Mouse (Mus musculus): Measurements from ENCODE around the gene Fut11.

Fut11 gene

GRCm38 (mm10) chr14:20723006-20723405 lies 28.2 kb downstream of the Fut11 start:
- DNase-seq: no peak

GRCm38 (mm10) chr14:20724043-20724442 lies 29.3 kb downstream of the Fut11 start:
- peak; percentile 85 for DNase-seq

DNA sequence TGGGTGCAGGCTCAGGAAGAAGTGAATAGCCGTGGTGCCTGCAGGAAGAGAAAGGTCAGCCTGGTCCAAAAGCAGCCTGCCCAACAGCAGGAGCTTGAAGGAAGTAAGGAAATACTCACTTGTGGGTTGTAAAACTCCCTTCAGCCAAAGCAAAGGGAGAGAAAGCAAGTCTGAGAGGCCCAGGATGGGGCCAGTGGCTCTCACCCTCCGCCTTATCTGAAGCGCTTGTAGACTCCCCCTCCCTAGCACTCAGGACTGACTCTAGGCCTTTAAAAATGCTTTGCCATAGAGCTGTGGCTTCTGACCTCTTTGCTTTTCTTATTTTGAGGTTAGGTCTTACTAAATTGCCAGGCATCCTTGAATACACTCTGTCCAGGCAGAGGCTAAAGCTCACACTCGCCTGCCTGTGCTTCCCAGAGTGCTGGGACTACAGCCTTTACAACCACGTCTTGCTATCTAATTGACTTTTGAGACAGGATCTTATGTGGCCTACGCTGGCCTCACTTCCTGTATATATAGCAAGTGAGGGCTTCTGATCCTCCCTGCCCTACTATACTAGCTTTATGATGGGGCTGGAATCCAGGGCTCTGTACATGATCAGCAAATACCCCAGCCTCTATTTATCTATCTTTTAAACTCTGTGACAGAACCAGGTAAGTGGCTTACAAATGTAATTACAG lies 31.0 kb downstream of the Fut11 start:
- no peak for DNase-seq

DNA sequence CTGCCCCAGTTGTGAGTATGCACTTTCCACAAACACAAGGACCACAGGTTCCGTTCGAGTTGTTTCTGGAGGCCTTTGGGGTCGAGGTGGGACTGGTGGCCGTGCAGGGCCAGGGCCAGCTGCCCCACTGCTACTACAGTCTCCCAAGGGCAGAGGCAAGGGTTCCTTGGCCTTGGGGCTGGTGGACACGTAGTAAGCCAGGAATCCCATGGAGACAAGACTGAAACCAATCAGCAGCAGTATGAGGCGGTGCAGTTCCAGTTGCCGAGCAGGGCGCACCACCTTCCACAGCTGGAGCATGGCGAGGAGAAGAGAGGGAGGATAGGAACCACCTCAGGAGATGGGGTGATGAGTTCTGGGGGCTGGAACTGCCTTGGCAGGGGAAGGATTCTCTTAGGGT lies 35.1 kb downstream of the Fut11 start:
- DNase-seq: no peak

DNA sequence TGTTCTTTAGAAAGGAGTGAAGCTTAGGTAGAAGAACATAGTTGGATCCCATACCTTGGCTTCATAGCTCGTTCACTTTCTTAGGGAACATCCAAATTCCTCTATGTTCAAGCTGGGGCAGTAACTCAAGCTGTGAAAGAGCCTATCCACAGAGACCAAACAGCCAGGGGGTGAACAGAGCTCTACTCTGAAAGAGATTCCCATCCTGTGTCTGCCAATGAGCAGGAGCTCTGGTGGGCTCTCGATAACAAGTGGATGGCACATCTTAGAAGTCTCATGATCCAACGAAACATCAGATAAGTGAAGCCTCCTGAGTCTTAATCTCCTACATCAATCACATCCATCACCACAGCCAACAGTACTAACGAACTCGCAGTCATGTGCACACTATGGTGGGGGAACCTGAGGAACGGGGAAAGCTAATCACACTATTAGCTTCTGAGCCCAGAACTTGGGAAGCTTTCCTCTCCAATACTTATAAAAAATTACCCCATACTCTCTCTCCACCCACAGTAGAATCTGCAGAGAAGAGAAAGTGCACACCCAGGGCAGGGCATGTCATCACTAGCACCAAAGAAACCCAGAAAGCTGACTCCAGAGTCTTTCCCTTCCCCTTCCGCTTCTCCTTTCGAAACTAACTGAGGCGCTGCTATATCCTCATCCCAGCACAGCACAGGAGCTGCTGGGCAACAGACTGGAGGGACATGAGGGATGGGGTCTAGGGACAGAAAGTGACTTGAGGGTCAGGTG lies 36.3 kb downstream of the Fut11 start:
- no peak for DNase-seq

- DNase-seq: no peak
These were observed 38.5 kb downstream of the Fut11 start for GRCm38 (mm10) chr14:20733041-20733951.

GRCm38 (mm10) chr14:20733952-20734774 lies 39.4 kb downstream of the Fut11 start, which contains the start of gene Ndst2:
TSS of gene Ndst2 (minus strand) at chr14:20734562.
- peak; percentile 94 for DNase-seq

DNA sequence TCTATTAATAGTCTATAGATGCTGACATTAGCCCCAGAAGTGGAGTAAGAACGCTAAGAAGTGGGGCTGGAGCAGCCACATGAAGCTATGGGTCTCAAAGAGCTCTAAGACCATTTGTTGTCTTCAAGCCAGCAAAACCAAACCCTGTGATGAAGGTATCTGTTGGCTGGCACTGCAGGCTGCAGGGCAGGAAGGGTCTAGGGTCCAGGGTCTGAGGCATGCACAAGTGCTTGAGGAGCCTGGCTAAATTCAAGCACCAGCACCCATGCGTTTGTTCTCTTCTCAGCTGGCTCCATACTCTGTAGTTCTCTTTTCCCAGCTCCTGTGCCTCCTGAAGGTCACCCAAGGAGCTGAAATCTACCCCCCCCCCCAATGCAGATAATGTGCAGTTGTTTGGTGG lies 40.3 kb downstream of the Fut11 start:
- DNase-seq: no peak

DNA sequence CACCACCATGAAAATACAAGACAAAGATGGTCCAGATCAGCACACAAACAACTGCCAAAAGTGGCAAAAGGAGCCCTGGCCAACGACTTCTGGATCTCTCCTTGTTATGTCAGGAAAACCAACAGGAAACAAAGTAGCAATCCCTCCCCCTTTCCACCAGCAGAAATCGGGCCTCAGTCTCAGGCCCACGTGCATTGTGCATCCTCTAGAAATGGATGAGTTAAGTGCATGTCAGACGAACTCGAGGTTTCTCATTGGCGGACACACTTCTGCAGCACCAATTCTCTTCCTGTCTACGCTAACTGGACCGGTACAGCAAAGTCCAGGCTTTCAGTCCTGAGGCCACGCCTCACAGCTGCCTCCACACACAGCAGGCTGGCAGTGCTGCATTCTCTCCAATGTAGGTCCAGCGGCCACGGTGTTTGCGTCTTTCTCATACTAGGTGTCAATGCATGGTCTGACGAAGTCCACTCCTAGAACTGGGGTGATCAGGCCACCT lies 41.2 kb downstream of the Fut11 start:
- no peak for DNase-seq

DNA sequence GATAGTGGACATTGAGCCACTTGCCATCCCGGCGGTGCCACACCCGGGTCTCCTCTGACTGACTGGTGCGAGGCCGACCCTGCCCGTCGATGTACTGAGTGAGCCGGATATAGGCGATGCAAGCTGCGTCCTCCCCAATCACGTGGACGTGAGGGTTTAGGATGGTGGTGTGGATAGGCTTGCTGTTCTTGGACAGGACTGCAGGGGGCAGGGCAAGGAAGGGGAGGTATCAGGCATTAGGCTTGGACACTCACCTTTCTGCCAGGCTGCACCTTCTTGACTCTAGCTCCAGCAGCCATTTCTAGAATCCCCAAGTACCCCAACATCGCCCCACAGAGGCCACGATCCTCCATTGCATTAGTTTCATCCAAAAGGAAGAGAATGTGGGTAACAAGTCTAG lies 42.5 kb downstream of the Fut11 start:
- DNase-seq: peak; percentile 75

GRCm38 (mm10) chr14:20738511-20738910 lies 43.7 kb downstream of the Fut11 start:
- no peak for DNase-seq

DNA sequence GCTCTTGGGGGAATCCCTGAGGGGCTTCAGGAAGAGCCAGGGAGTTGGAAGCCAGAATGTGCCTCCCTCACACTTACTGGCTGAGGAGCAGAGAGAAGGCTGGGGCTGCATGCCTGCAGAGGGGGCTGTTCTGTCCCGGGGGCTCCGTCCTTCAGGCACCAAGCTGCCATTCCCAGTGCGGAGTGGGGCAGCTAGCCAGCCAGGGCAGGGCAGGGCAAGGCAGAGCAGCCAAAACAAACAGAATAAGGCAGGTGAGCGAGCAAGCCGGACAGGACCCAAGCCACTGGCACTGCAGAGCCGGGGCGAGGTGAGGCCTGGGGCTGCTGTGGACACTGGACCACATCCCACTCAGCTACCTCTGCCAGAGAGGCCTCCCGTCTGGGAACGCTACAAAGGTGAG lies 46.5 kb downstream of the Fut11 start:
- DNase-seq: no peak

GRCm38 (mm10) chr14:20743614-20744013 lies 48.8 kb downstream of the Fut11 start:
- DNase-seq: peak; percentile 70

DNA sequence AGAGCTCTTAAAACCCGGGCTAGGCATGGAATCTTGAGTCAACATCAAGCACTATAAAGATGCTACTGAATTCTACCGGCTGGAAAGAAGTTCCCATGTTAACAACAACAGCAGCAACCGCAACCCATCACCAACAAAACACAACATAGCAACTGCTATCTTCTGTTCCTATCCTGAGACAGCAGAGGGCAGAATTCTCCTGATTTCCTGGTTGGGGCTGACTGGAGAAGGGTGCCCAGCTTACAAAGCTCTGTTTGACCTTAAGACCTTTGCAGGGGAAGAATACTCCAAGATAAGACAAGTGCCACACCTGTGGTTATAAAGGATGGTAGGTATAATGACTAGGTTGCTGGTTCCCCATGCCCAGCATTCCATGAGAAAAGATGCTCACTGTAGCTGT lies 52.2 kb downstream of the Fut11 start:
- no peak for DNase-seq

- DNase-seq: no peak
These were observed 53.6 kb downstream of the Fut11 start for GRCm38 (mm10) chr14:20748388-20748787.

- DNase-seq: no peak
These were observed 54.8 kb downstream of the Fut11 start for GRCm38 (mm10) chr14:20749494-20750051.

GRCm38 (mm10) chr14:20750503-20750902 lies 55.7 kb downstream of the Fut11 start:
- DNase-seq: no peak
